Mouse (Mus musculus): Measurements from ENCODE around the gene Dcps. TPM values are rescaled to one million over a fixed set of nuclear protein-coding genes. Genes with fewer than 3 reads are reported as not detected.
"Not testable (repeated sequence)": the region's sequence is repeated elsewhere in the genome, so short reads cannot be mapped to it uniquely, and the experiment has no call there.

Dcps gene
- total RNA-seq, 2 experiments from 2014 or later = 15.3 to 19.7 TPM

- DNase-seq (ENCODE audit: low spot score in 2 of 2) = no peak
Measured at GRCm38 (mm10) chr9:35182832-35183231, 7.0 kb upstream of the Dcps start.

GRCm38 (mm10) chr9:35176124-35176659 lies 331 bp upstream of the Dcps start:
- no peak for DNase-seq (ENCODE audit: low spot score in 2 of 2)

- DNase-seq (ENCODE audit: low spot score in 2 of 2) = no peak
Measured at GRCm38 (mm10) chr9:35173331-35173730, 2.5 kb downstream of the Dcps start.

- no peak for DNase-seq (ENCODE audit: low spot score in 2 of 2)
Measured at GRCm38 (mm10) chr9:35170071-35170470, 5.8 kb downstream of the Dcps start.

GRCm38 (mm10) chr9:35166798-35167635 lies 8.8 kb downstream of the Dcps start:
- no peak for DNase-seq (ENCODE audit: low spot score in 2 of 2)

GRCm38 (mm10) chr9:35166144-35166797 lies 9.6 kb downstream of the Dcps start:
- no peak for DNase-seq (ENCODE audit: low spot score in 2 of 2)

GRCm38 (mm10) chr9:35164142-35164874 lies 11.6 kb downstream of the Dcps start:
- DNase-seq (ENCODE audit: low spot score in 2 of 2) = no peak

GRCm38 (mm10) chr9:35163011-35163690 lies 12.7 kb downstream of the Dcps start:
- DNase-seq (ENCODE audit: low spot score in 2 of 2) = peak; percentile 61 to 62

GRCm38 (mm10) chr9:35161721-35162120 lies 14.1 kb downstream of the Dcps start:
- no peak for DNase-seq (ENCODE audit: low spot score in 2 of 2)

GRCm38 (mm10) chr9:35160662-35161061 lies 15.2 kb downstream of the Dcps start:
- no peak for DNase-seq (ENCODE audit: low spot score in 2 of 2)

- no peak for DNase-seq (ENCODE audit: low spot score in 2 of 2)
Measured at GRCm38 (mm10) chr9:35158477-35158876, 17.4 kb downstream of the Dcps start.

GRCm38 (mm10) chr9:35156862-35157261 lies 19.0 kb downstream of the Dcps start:
- DNase-seq (ENCODE audit: low spot score in 2 of 2) = no peak

- DNase-seq (ENCODE audit: low spot score in 2 of 2) = peak in 1 of 2 experiments; percentile 34
Measured at GRCm38 (mm10) chr9:35156002-35156710, 19.7 kb downstream of the Dcps start.

GRCm38 (mm10) chr9:35152923-35153322 lies 22.9 kb downstream of the Dcps start:
- DNase-seq (ENCODE audit: low spot score in 2 of 2) = no peak

- DNase-seq (ENCODE audit: low spot score in 2 of 2) = not testable (repeated sequence)
Measured at GRCm38 (mm10) chr9:35148822-35149221, 27.0 kb downstream of the Dcps start.

- not testable (repeated sequence) for DNase-seq (ENCODE audit: low spot score in 2 of 2)
Measured at GRCm38 (mm10) chr9:35147261-35147660, 28.6 kb downstream of the Dcps start.

- no peak for DNase-seq (ENCODE audit: low spot score in 2 of 2)
Measured at GRCm38 (mm10) chr9:35145829-35146228, 30.0 kb downstream of the Dcps start.

- no peak for DNase-seq (ENCODE audit: low spot score in 2 of 2)
Measured at GRCm38 (mm10) chr9:35145118-35145517, 30.7 kb downstream of the Dcps start.

- DNase-seq (ENCODE audit: low spot score in 2 of 2) = no peak
Measured at GRCm38 (mm10) chr9:35142221-35142620, 33.6 kb downstream of the Dcps start.

- no peak for DNase-seq (ENCODE audit: low spot score in 2 of 2)
Measured at GRCm38 (mm10) chr9:35139231-35139744, 36.6 kb downstream of the Dcps start.
